Comparison of ENCODE assay signal across 8 mouse cellular contexts in genomic region chr15:83724160-83724885, GRCm38 (mm10). TPM values are rescaled to one million over a fixed set of nuclear protein-coding genes. Genes with fewer than 3 reads are reported as not detected.
DNase-seq lines count a peak whose midpoint lies in the region; ATAC-seq and TF ChIP-seq lines count a peak whose summit lies in the region.

No protein-coding gene starts in this region.

- no peak for TF ChIP-seq CTCF in lung, adult 2 months (IDR thresholded peaks at IDR 0.05; ENCODE audit: insufficient read depth, low read length)
- TF ChIP-seq CTCF in heart, postnatal 0 days (IDR thresholded peaks at IDR 0.05; ENCODE audit: low read depth): no peak
- TF ChIP-seq CTCF in liver, adult 2 months (IDR thresholded peaks at IDR 0.05; ENCODE audit: low read depth, low read length): no peak
- no peak for TF ChIP-seq CTCF in olfactory bulb, adult 2 months (IDR thresholded peaks at IDR 0.05; ENCODE audit: insufficient read depth, low read depth, low read length)

- peak overlapping the region; percentile 90 for H3K27ac ChIP-seq in embryonic facial prominence, embryonic 10.5 days (replicated peaks)
- no peak overlapping the region for H3K27ac ChIP-seq in heart, postnatal 0 days (ENCODE audit: low read depth)
- no peak overlapping the region for H3K27ac ChIP-seq in liver, adult 2 months (replicated peaks; ENCODE audit: insufficient read depth, low read depth, low read length)
- no peak overlapping the region for H3K27ac ChIP-seq in olfactory bulb, adult 2 months (ENCODE audit: insufficient read depth, low read depth, low read length)

- no peaks in the 10 kb centered on the region for H3K79me2 ChIP-seq in liver, adult 2 months (ENCODE audit: control insufficient read depth, insufficient read depth, low read length)

- H3K9me3 ChIP-seq in embryonic facial prominence, embryonic 10.5 days: no peaks in the 10 kb centered on the region
- no peaks in the 10 kb centered on the region for H3K9me3 ChIP-seq in heart, postnatal 0 days (replicated peaks; ENCODE audit: control insufficient read depth, low read length)

- peaks cover 34% of the 10 kb centered on the region for H3K36me3 ChIP-seq in embryonic facial prominence, embryonic 10.5 days (replicated peaks)
- H3K36me3 ChIP-seq in heart, postnatal 0 days (replicated peaks; ENCODE audit: control insufficient read depth, insufficient read depth, low read length): no peaks in the 10 kb centered on the region
- H3K36me3 ChIP-seq in liver, adult 2 months (ENCODE audit: control insufficient read depth, insufficient read depth, low read length): no peaks in the 10 kb centered on the region

- H3K9ac ChIP-seq in heart, postnatal 0 days (replicated peaks; ENCODE audit: low read depth, low read length): peak overlapping the region; percentile 48; the same call in 1 of the 2 replicates
- H3K9ac ChIP-seq in liver, adult 2 months (ENCODE audit: low read depth, low read length): peak overlapping the region; percentile 74

- no peak for TF ChIP-seq EP300 in heart, postnatal 0 days (IDR thresholded peaks at IDR 0.05; ENCODE audit: low read depth)

- H3K27me3 ChIP-seq in embryonic facial prominence, embryonic 10.5 days (replicated peaks; ENCODE audit: low read depth, poor library complexity, severe bottlenecking): peaks cover 91% of the 10 kb centered on the region
- H3K27me3 ChIP-seq in heart, postnatal 0 days (ENCODE audit: control insufficient read depth, insufficient read depth, low read length): peaks cover 61% of the 10 kb centered on the region
- peaks cover 8% of the 10 kb centered on the region; the same call in 1 of the 2 replicates for H3K27me3 ChIP-seq in liver, adult 2 months (ENCODE audit: control insufficient read depth, insufficient read depth, low read length)

- H3K4me3 ChIP-seq in lung, adult 2 months (replicated peaks; ENCODE audit: extremely low read depth, low read depth, low read length): peak overlapping the region; percentile 55
- H3K4me3 ChIP-seq in embryonic facial prominence, embryonic 10.5 days: peak overlapping the region; percentile 86
- H3K4me3 ChIP-seq in heart, postnatal 0 days (ENCODE audit: low read depth, low read length): peak overlapping the region; percentile 65
- H3K4me3 ChIP-seq in liver, adult 2 months (ENCODE audit: insufficient read depth, low read depth, low read length): peak overlapping the region; percentile 49; the same call in 1 of the 2 replicates
- peak overlapping the region; percentile 48 for H3K4me3 ChIP-seq in olfactory bulb, adult 2 months (ENCODE audit: insufficient read depth, low read depth, low read length)

- H3K4me1 ChIP-seq in lung, adult 2 months (ENCODE audit: control insufficient read depth, insufficient read depth, low read length): no peaks in the 10 kb centered on the region
- H3K4me1 ChIP-seq in embryonic facial prominence, embryonic 10.5 days: peaks cover 78% of the 10 kb centered on the region
- H3K4me1 ChIP-seq in heart, postnatal 0 days (ENCODE audit: control insufficient read depth, insufficient read depth): peaks cover 6% of the 10 kb centered on the region; the same call in 1 of the 2 replicates
- no peaks in the 10 kb centered on the region for H3K4me1 ChIP-seq in liver, adult 2 months (ENCODE audit: control insufficient read depth, insufficient read depth, low read length)
- peaks cover 16% of the 10 kb centered on the region for H3K4me1 ChIP-seq in olfactory bulb, adult 2 months (ENCODE audit: control insufficient read depth, insufficient read depth, low read length)

- ATAC-seq in heart, postnatal 0 days (ENCODE audit: insufficient read depth, low read depth): peak; percentile 15; the same call in 1 of the 2 replicates

- WGBS in lung, adult 2 months: 1% methylated on average over 61 of the region's 61 CpGs
- under 1% methylated on average over 61 of the region's 61 CpGs for WGBS in embryonic facial prominence, embryonic 10.5 days
- WGBS in heart, postnatal 0 days: 1% methylated on average over 58 of the region's 61 CpGs
- WGBS in liver, adult 2 months: 3% methylated on average over 60 of the region's 61 CpGs
- 2% methylated on average over 61 of the region's 61 CpGs for WGBS in olfactory bulb, adult 2 months

- no peak for TF ChIP-seq POLR2A in lung, adult 2 months (IDR thresholded peaks at IDR 0.05; ENCODE audit: borderline replicate concordance, extremely low read depth, low read depth, low read length)
- TF ChIP-seq POLR2A in liver, adult 2 months (IDR thresholded peaks at IDR 0.05; ENCODE audit: extremely low read depth, insufficient read depth, low read length): no peak
- TF ChIP-seq POLR2A in olfactory bulb, adult 2 months (IDR thresholded peaks at IDR 0.05; ENCODE audit: insufficient read depth, low read depth, low read length): no peak

- peak; percentile 5 for DNase-seq in lung, adult 2 months
- DNase-seq in lung, postnatal 25 days (ENCODE audit: low spot score): no peak
- peak; percentile 40 for DNase-seq in embryonic facial prominence, embryonic 10.5 days (ENCODE audit: low spot score)
- no peak for DNase-seq in heart, postnatal 0 days (ENCODE audit: low spot score)
- no peak for DNase-seq in liver, adult 2 months (ENCODE audit: extremely low read depth, low read depth, low spot score)
- no peak for DNase-seq in MN1 (ENCODE audit: low spot score)
- no peak for DNase-seq in layer of hippocampus, adult 8-10 months (ENCODE audit: low spot score in 2 of 2)

- H3K4me2 ChIP-seq in heart, postnatal 0 days (ENCODE audit: low read depth, low read length): peak overlapping the region; percentile 99

RNA-seq across cellular contexts. Expression of gene Scube1, which starts 0.5 kb away (rescaled TPM):
- polyA plus RNA-seq in lung, adult 2 months (2012; rRNA removed): 17.2 and 18.8 TPM in 2 replicates
- 51.4 and 52.4 TPM in 2 replicates for polyA plus RNA-seq in embryonic facial prominence, embryonic 10.5 days (2016; fragmentation: Nextera tagmentation; extraction: Ambion mirVana)
- 1.3 and 4.3 TPM in 2 replicates for total RNA-seq in heart, postnatal 0 days (2014; rRNA removed; ENCODE audit: low replicate concordance)
- polyA plus RNA-seq in heart, postnatal 0 days (2015; fragmentation: Nextera tagmentation; extraction: Ambion mirVana): 1.6 and 1.9 TPM in 2 replicates
- total RNA-seq in liver, adult 2 months (2014; rRNA removed): 0.18 and 0.27 TPM in 2 replicates
- 0.13 and 0.27 TPM in 2 replicates for polyA plus RNA-seq in liver, adult 2 months (2012; rRNA removed)
- not detected in 2 replicates for polyA plus RNA-seq in olfactory bulb, adult 2 months (2012; ENCODE audit: insufficient read depth, insufficient read length, low replicate concordance, missing spikeins)
- total RNA-seq in layer of hippocampus, adult 8-10 months (2022): 10 to 100 TPM; 17.6 to 18.5 (median 18.2) TPM

RNA-seq across cellular contexts. Expression of gene Mpped1, which starts 54.9 kb away (rescaled TPM):
- polyA plus RNA-seq in lung, adult 2 months (2012; rRNA removed): not detected in 2 replicates
- polyA plus RNA-seq in embryonic facial prominence, embryonic 10.5 days (2016; fragmentation: Nextera tagmentation; extraction: Ambion mirVana): 6.4 and 7.0 TPM in 2 replicates
- not detected in 2 replicates for total RNA-seq in heart, postnatal 0 days (2014; rRNA removed; ENCODE audit: low replicate concordance)
- not detected in 2 replicates for polyA plus RNA-seq in heart, postnatal 0 days (2015; fragmentation: Nextera tagmentation; extraction: Ambion mirVana)
- not detected in 2 replicates for total RNA-seq in liver, adult 2 months (2014; rRNA removed)
- 0.13 TPM in 1 of 2 replicates, not detected in the other for polyA plus RNA-seq in liver, adult 2 months (2012; rRNA removed)
- not detected in 2 replicates for polyA plus RNA-seq in olfactory bulb, adult 2 months (2012; ENCODE audit: insufficient read depth, insufficient read length, low replicate concordance, missing spikeins)
- total RNA-seq in layer of hippocampus, adult 8-10 months (2022): 100 to 1,000 TPM; 164 to 204 (median 185) TPM

Comparison
In these comparisons a context has a peak if more than half of its experiments do, and no peak if none do; other contexts are left out.
1. DNase-seq: peak in lung, adult 2 months (single experiment) and embryonic facial prominence, embryonic 10.5 days (single experiment); none in lung, postnatal 25 days (single experiment), heart, postnatal 0 days (single experiment), liver, adult 2 months (single experiment), MN1 (single experiment) and layer of hippocampus, adult 8-10 months (0 of 2).
2. Peak in every context shown above with its lines, with median percentiles within 50 percentile points of each other: H3K4me3 ChIP-seq.